Mouse (Mus musculus): Measurements from ENCODE around the gene Lgals2.
"Not testable (repeated sequence)": the region's sequence is repeated elsewhere in the genome, so short reads cannot be mapped to it uniquely, and the experiment has no call there.

The Lgals2 gene

GRCm38 (mm10) chr15:78874989-78875388 lies 19.7 kb upstream of the Lgals2 start:
- DNase-seq (ENCODE audit: low read depth, low spot score), result no peak

- DNase-seq (ENCODE audit: low read depth, low spot score), result no peak
Observed at GRCm38 (mm10) chr15:78873803-78874435, 18.6 kb upstream of the Lgals2 start.

- no peak for DNase-seq (ENCODE audit: low read depth, low spot score)
Observed at GRCm38 (mm10) chr15:78872021-78872608, 16.8 kb upstream of the Lgals2 start.

GRCm38 (mm10) chr15:78869775-78870174 lies 14.4 kb upstream of the Lgals2 start:
- DNase-seq (ENCODE audit: low read depth, low spot score), result peak; percentile 56

- DNase-seq (ENCODE audit: low read depth, low spot score), result no peak
Observed at GRCm38 (mm10) chr15:78868826-78869233, 13.5 kb upstream of the Lgals2 start.

GRCm38 (mm10) chr15:78868398-78868797 lies 13.1 kb upstream of the Lgals2 start:
- no peak for DNase-seq (ENCODE audit: low read depth, low spot score)

- no peak for DNase-seq (ENCODE audit: low read depth, low spot score)
Observed at GRCm38 (mm10) chr15:78863852-78864253, 8.5 kb upstream of the Lgals2 start.

GRCm38 (mm10) chr15:78863154-78863553 lies 7.8 kb upstream of the Lgals2 start:
- no peak for DNase-seq (ENCODE audit: low read depth, low spot score)

GRCm38 (mm10) chr15:78862280-78862679 lies 7.0 kb upstream of the Lgals2 start:
- DNase-seq (ENCODE audit: low read depth, low spot score), result no peak

- no peak for DNase-seq (ENCODE audit: low read depth, low spot score)
Observed at GRCm38 (mm10) chr15:78859714-78860113, 4.4 kb upstream of the Lgals2 start.

GRCm38 (mm10) chr15:78859311-78859710 lies 4.0 kb upstream of the Lgals2 start:
- DNase-seq (ENCODE audit: low read depth, low spot score), result no peak

- peak; percentile 74 for DNase-seq (ENCODE audit: low read depth, low spot score)
Observed at GRCm38 (mm10) chr15:78857009-78857408, 1.7 kb upstream of the Lgals2 start.

GRCm38 (mm10) chr15:78851505-78852153 lies 3.7 kb downstream of the Lgals2 start:
- DNase-seq (ENCODE audit: low read depth, low spot score), result peak; percentile 79

- no peak for DNase-seq (ENCODE audit: low read depth, low spot score)
Observed at GRCm38 (mm10) chr15:78850944-78851343, 4.4 kb downstream of the Lgals2 start.

- DNase-seq (ENCODE audit: low read depth, low spot score), result no peak
Observed at GRCm38 (mm10) chr15:78850059-78850824, 5.1 kb downstream of the Lgals2 start.

- DNase-seq (ENCODE audit: low read depth, low spot score), result no peak
Observed at GRCm38 (mm10) chr15:78849485-78849884, 5.8 kb downstream of the Lgals2 start.

GRCm38 (mm10) chr15:78848467-78848866 lies 6.9 kb downstream of the Lgals2 start:
- DNase-seq (ENCODE audit: low read depth, low spot score), result peak; percentile 70

GRCm38 (mm10) chr15:78846805-78847204 lies 8.5 kb downstream of the Lgals2 start:
- not testable (repeated sequence) for DNase-seq (ENCODE audit: low read depth, low spot score)

GRCm38 (mm10) chr15:78846352-78846751 lies 9.0 kb downstream of the Lgals2 start:
- no peak for DNase-seq (ENCODE audit: low read depth, low spot score)

GRCm38 (mm10) chr15:78845867-78846266 lies 9.5 kb downstream of the Lgals2 start:
- no peak for DNase-seq (ENCODE audit: low read depth, low spot score)

- no peak for DNase-seq (ENCODE audit: low read depth, low spot score)
Observed at GRCm38 (mm10) chr15:78845321-78845720, 10.0 kb downstream of the Lgals2 start.

GRCm38 (mm10) chr15:78844791-78845190 lies 10.5 kb downstream of the Lgals2 start:
- DNase-seq (ENCODE audit: low read depth, low spot score), result peak; percentile 62
